Mouse (Mus musculus) CH12.LX (cell line): ENCODE data around the gene Tmem74b.

Source experiments
- CHD1 ChIP-seq: IDR thresholded peaks from 2 replicates; pipeline ENCODE4 v1.6.1; 2012; ENCODE audit warnings: low read depth, low read length, improper control_type of control experiment, inconsistent platforms
- CTCF ChIP-seq, 2 experiments: IDR thresholded peaks in 1 of 2; conservative IDR thresholded peaks in 1 of 2; 2 replicates each; pipeline ENCODE4 v1.5.1; 2011 to 2012; ENCODE audit warnings: low read depth in 2 of 2, low read length in 2 of 2, improper control_type of control experiment in 1 of 2, inconsistent platforms in 1 of 2, mild to moderate bottlenecking in 1 of 2, moderate library complexity in 1 of 2
- EP300 ChIP-seq: IDR thresholded peaks from 2 replicates; pipeline ENCODE4 v1.6.1; 2011; ENCODE audit warnings: low read length, improper control_type of control experiment
- JUN ChIP-seq: IDR thresholded peaks from 2 replicates; pipeline ENCODE4 v1.6.1; 2011; ENCODE audit warnings: low read depth, mild to moderate bottlenecking, low read length, improper control_type of control experiment, moderate library complexity; ENCODE audit not compliant: insufficient read depth
- MAFK ChIP-seq: IDR thresholded peaks from 2 replicates; pipeline ENCODE4 v1.6.1; 2011; ENCODE audit warnings: low read length, improper control_type of control experiment; ENCODE audit not compliant: insufficient replicate concordance
- MAZ ChIP-seq: IDR thresholded peaks from 2 replicates; pipeline ENCODE4 v1.6.1; 2012; ENCODE audit warnings: low read depth, mild to moderate bottlenecking, inconsistent platforms, low read length, improper control_type of control experiment, moderate library complexity
- MXI1 ChIP-seq: IDR thresholded peaks from 2 replicates; pipeline ENCODE4 v1.6.1; 2011; ENCODE audit warnings: mild to moderate bottlenecking, low read depth, low read length, improper control_type of control experiment
- POLR2A ChIP-seq: IDR thresholded peaks from 2 replicates; pipeline ENCODE4 v1.6.1; 2011; ENCODE audit warnings: low read depth, mild to moderate bottlenecking, improper control_type of control experiment, low read length
- RCOR1 ChIP-seq: conservative IDR thresholded peaks from 2 replicates; pipeline ENCODE4 v1.6.1; 2012; ENCODE audit warnings: low read depth, mild to moderate bottlenecking, inconsistent platforms, low read length, improper control_type of control experiment
- TCF12 ChIP-seq: IDR thresholded peaks from 2 replicates; pipeline ENCODE4 v1.6.1; 2014; ENCODE audit warnings: low read depth, mild to moderate bottlenecking, inconsistent platforms, low read length, improper control_type of control experiment
- ZC3H11A ChIP-seq: IDR thresholded peaks from 2 replicates; pipeline ENCODE4 v1.6.1; 2012; ENCODE audit warnings: low read depth, mild to moderate bottlenecking, inconsistent platforms, low read length, improper control_type of control experiment
- ZNF384 ChIP-seq: IDR thresholded peaks from 2 replicates; pipeline ENCODE4 v1.6.1; 2012; ENCODE audit warnings: low read depth, low read length, improper control_type of control experiment, inconsistent platforms

DNA sequence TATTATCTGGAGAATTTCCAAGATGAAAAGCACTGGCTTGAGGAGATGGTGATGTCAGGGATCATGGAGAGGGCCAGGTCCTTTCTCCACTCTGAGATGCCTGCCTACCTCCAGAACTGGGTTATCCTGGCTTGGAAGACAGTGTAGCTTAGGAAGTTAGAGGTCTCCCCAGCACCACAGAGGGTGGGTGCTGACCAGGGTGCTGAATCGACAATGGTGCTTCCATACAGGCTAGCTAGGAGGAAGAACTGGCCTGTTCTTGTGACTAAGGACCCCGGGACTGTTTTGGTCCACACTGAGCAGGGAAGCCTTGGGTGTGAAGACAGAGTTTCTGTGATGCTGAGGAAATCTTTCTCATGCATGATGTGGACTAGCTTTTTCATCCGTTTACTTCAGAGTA lies 10.8 kb downstream of the Tmem74b start:
- no peak for TF ChIP-seq POLR2A
- TF ChIP-seq CTCF (conservative IDR thresholded peaks at IDR 0.05 in 1 of 2, IDR thresholded peaks at IDR 0.05 in 1 of 2; ENCODE audit: low read depth in 2 of 2, low read length in 2 of 2): no peak
- no peak for TF ChIP-seq MXI1
- no peak for TF ChIP-seq EP300
- TF ChIP-seq CHD1: no peak
- TF ChIP-seq TCF12: no peak
- TF ChIP-seq MAFK: no peak
- TF ChIP-seq RCOR1: no peak
- no peak for TF ChIP-seq ZNF384
- no peak for TF ChIP-seq ZC3H11A
- no peak for TF ChIP-seq JUN
- TF ChIP-seq MAZ: no peak
